Mouse (Mus musculus) left cerebral cortex, adult 18-20 months (tissue): ENCODE measurements at regions not wholly inside any gene's neighbourhood (a gene's known extent, or its start where the extent isn't known, plus 50 kb on each side); places are given as distances from the start of the nearest gene placed in this dataset.
"Not testable (repeated sequence)": the region's sequence is repeated elsewhere in the genome, so short reads cannot be mapped to it uniquely, and the experiment has no call there.

ENCODE experiments used
- DNase-seq, 2 experiments: peaks; one replicate each; pipeline ENCODE4 v3.0.0; 2021 to 2022; ENCODE audit warnings: low spot score in 2 of 2, mixed read lengths in 1 of 2

GRCm38 (mm10) chr10:85731163-85731562, 98.1 kb upstream of the Pwp1 start:
- not testable (repeated sequence) for DNase-seq

GRCm38 (mm10) chr10:85731796-85732388, 97.4 kb upstream of the Pwp1 start:
- DNase-seq: not testable (repeated sequence)

GRCm38 (mm10) chr10:85737796-85738195, 91.5 kb upstream of the Pwp1 start:
- no peak for DNase-seq

- no peak for DNase-seq
Measured at GRCm38 (mm10) chr10:85739008-85739407, 90.3 kb upstream of the Pwp1 start.

GRCm38 (mm10) chr10:85739565-85739964, 89.7 kb upstream of the Pwp1 start:
- DNase-seq: peak; percentile 3 to 7

- no peak for DNase-seq
Measured at GRCm38 (mm10) chr10:85741972-85742371, 87.3 kb upstream of the Pwp1 start.

- not testable (repeated sequence) for DNase-seq
Measured at GRCm38 (mm10) chr10:85745390-85745789, 83.9 kb upstream of the Pwp1 start.

GRCm38 (mm10) chr10:85745818-85746217, 83.5 kb upstream of the Pwp1 start:
- not testable (repeated sequence) for DNase-seq

GRCm38 (mm10) chr10:85749549-85749948, 79.7 kb upstream of the Pwp1 start:
- not testable (repeated sequence) for DNase-seq

- no peak for DNase-seq
Measured at GRCm38 (mm10) chr10:85775035-85775434, 54.3 kb upstream of the Pwp1 start.
